Mouse (Mus musculus) hematopoietic multipotent progenitor cell, adult 10-12 weeks (in vitro differentiated cells): ENCODE measurements around the gene Lrrtm4. TPM values are rescaled to one million over a fixed set of nuclear protein-coding genes. Genes with fewer than 3 reads are reported as not detected.

Experiments
- polyA plus RNA-seq: library from polyadenylated mRNA; stranded (reverse); fragments of >175 nt; gene quantifications from 2 replicates; pipeline ENCODE4 v1.2.3, GENCODE M21; 2012; ENCODE audit warnings: low replicate concordance

Gene Lrrtm4
- not detected in 2 replicates for polyA plus RNA-seq

GRCm38 (mm10) chr6:80018765-80019164 lies at the start of gene Lrrtm4:
Lrrtm4 (plus strand) TSS chr6:80018877.

Other genes with a start within 250 kb of the Lrrtm4 start
- not detected in 2 replicates for gene Gm20594, start 201.0 kb upstream of the Lrrtm4 start, polyA plus RNA-seq